Mouse (Mus musculus) embryonic stem cell, embryonic (primary cell): ENCODE results near the gene Amelx.

Source experiments
- CTCF ChIA-PET, 4 experiments: fragments of 300-600 bp in 2 of 4; fragments of 350-600 bp in 2 of 4; sonication (Branson Sonifier 250); formaldehyde crosslinking; loops; one replicate each; lab custom pipeline; 2022; ENCODE audit warnings: inconsistent platforms in 2 of 4; lab: Charles Lee
- POLR2A ChIA-PET, 4 experiments: fragments of 300-600 bp in 2 of 4; fragments of 350-600 bp in 2 of 4; sonication (Branson Sonifier 250); formaldehyde crosslinking; loops; one replicate each; lab custom pipeline; 2022; ENCODE audit warnings: antibody characterized with exemption in 4 of 4, inconsistent platforms in 1 of 4; lab: Charles Lee

Gene Amelx

DNA sequence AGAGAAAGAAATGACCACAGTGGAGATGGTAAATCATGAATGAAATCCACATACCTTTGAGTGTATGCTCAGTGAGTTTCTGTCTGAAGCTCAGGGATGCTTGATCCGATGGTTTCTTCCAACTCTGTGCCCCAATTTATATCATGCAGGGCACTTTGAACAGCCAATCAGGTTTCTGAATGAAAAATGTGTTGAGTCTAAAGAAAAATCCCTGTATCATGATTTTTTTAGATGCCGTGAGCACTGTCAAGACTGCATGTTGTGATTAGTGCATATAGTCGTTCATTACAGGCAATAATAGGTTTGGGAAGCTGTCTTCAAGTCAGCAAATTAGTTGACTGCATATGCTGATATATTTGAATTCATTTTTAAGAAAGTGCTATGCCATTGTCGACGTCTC, at the start of gene Amelx:
Amelx (minus strand) TSS at position 101 of the 400 bp plus-strand sequence.
- ChIA-PET CTCF (no interaction called here), POLR2A (no interaction called here)

DNA sequence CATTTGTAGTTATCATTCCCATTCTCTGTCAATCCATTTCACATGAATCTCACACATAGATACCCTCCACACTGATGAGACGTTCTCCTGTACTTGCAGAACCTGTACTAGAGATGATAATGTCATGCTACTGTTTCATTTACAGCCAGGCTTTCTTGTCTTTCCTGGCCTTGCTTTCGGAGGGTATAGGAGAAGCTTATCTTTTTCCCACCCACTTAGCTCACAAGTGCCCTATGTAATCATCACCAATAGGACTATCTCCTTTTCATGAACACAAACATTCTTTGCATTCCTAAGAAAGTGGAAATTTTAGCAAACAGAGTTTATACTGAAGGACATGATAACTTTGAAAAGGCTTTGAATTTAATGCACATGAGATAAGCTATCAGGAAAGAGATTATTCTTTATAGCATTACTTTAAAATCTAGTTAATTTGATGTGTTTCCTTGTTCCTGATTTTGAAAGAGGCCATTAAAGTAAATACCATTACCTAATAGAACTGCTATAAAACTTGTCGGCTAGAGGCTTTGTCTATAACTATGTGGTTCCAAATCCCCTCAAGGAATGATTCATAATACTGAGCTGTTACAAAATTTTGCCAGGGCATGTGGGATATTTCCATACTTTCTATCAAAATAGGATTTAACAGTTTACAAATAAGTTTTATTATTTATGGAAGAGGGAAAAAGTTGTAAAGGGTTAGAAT, 35.5 kb upstream of the Amelx start:
- ChIA-PET POLR2A (no interaction called here), CTCF (no interaction called here)

DNA sequence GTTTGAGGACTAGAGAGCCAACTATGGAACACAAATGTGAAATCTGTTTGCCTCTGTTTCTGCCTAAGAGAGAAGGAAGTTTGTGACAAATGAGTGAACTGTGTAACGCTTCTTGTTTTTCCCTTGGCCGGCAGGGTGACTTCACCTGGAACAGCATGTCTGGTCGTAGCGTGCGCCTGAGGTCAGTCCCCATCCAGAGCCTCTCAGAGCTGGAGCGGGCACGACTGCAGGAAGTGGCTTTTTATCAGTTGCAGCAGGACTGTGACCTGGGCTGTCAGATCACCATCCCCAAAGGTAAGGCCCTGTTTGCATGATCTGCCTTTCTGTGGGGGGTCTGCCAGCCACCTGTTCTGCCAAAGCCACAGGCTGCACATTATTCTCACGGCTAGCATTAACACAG, 33.1 kb upstream of the Amelx start:
- POLR2A ChIA-PET: no interaction called here

DNA sequence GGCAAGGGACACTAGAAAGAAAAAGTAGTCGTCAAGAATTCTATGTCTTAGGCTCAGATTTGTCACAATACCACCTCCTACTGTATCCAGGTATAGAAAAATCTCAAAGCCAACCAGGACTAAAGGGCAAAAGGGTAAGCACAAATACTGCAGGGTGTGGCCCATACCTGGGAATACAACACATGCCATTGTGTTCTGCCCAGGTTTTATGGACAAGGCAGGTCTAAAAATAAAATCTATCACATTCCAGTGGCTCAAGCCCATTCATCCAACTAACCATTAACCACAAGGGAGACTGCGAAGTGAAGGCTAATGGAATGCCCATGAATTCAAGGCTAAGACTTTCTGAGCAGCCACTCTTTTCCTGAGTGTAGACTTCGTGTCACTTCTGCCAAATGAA, 23.0 kb upstream of the Amelx start:
- ChIA-PET CTCF (no interaction called here), POLR2A (no interaction called here)

More for the DNA sequence above, 33.1 kb upstream of the Amelx start:
- CTCF ChIA-PET: no interaction called here

DNA sequence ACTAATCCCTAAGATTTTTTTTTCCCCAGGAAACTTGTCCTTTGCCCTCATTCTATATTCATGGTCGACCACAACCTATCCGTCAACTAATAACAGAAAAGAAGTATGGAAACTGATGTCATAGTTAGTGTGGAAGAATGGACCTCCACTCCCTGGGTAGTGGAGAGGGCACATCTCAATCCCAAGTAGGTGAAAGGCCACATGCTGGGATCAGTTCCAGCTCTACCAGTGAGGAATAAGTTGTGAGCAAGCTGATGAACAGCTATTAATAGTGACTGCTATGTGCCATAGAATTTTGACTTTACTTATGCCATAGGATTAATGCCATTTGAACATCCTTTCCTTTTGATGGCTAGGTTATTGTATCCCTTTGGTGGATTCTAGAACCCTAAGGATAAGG, 8.4 kb downstream of the Amelx start:
- POLR2A ChIA-PET: no interaction called here
- CTCF ChIA-PET: no interaction called here

DNA sequence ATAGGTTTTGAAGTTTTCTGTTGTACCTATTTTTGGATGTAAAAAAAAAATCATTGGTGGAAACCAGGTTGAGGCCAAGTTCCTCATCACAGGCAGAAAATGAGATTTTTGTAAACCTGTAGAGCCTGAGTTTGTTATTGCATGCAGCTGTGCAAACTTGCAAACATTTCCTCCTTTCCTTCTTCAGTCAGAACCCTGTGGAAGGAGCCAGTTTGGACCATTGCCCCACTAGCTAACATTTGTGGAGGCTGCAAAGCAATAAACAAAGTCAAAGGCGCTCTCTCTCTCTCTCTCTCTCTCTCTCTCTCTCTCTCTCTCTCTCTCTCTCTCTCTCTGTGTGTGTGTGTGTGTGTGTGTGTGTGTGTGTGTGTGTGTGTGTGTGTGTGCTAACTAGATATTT, 13.2 kb downstream of the Amelx start:
- ChIA-PET CTCF (no interaction called here), POLR2A (no interaction called here)

DNA sequence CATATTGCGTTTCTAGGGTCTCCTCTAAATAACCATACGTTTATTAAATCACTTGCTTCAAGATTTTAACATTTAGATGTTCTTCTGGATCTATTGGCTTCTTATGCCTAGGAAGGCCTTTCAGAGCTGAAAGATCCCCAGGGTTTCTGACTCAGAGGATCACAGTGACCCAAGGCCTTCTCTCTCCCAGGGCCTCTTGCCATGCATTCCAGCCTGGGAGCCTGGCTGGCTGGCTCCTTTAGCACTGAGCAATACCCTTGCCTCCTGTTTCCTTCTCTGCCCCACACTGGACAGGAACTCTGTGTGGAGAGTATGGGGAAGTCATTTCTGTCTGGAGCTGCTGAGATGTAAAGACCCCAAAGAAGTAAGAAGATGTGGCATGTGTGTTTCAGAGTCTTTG, 16.0 kb downstream of the Amelx start:
- CTCF ChIA-PET: no interaction called here

DNA sequence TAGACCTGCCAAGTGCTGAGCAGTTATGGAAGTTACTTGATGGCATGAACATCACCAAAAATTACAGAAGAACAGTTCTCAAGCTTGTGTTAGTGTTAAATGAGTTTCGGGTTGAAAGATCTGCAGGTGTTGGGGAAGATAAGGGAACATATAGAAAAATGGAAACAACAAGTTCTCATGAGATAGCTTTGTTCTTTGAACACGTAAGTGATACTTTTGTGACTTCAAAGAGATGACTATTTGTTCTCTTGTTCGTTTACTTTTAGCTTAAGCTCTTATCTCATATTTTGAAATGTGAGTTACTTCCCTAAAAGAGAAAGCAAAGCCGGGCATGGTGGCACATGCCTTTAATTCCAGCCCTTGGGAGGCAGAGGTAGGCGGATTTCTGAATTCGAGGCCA, 28.6 kb downstream of the Amelx start:
- ChIA-PET POLR2A (no interaction called here), CTCF (no interaction called here)

More for the DNA sequence above, 16.0 kb downstream of the Amelx start:
- POLR2A ChIA-PET: no interaction called here

DNA sequence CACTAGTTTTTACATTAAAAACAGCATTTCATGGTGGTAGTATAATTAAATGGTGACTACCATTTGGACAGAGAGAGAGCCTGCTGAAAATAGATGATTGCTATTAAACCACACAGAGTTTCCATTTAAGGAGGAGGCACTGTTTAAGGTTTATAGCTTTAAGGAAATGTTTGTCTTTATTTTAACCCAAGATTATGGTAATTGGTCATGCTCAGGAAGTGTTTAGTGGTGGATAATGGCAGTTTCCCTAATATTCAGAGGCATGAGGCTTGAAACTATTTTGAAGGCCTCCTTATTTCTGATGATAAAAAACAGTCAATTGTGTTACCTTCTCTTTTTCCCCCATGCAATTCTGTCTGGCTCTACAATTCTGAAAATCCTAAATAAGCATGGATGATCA, 33.2 kb downstream of the Amelx start:
- CTCF ChIA-PET: no interaction called here
- POLR2A ChIA-PET: no interaction called here

DNA sequence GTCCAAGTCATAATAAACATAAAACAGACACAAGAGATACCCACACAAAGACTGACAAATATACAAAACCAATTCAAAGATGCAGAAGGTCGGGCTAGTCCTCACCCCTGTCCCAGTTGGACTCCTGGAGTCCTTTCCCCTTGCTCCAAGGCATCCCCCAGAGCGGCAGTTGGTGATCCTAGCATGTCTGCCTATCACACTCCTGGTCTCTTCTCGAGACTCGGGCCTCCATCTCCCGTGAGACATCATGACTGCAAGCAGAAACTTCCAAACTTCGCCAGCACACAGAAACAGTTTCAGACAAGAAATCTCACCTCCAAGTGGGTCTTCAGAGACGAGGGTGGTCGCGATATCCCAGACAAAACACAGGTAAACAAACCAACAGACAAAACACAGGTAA, 46.5 kb downstream of the Amelx start:
- ChIA-PET CTCF (no interaction called here), POLR2A (no interaction called here)

DNA sequence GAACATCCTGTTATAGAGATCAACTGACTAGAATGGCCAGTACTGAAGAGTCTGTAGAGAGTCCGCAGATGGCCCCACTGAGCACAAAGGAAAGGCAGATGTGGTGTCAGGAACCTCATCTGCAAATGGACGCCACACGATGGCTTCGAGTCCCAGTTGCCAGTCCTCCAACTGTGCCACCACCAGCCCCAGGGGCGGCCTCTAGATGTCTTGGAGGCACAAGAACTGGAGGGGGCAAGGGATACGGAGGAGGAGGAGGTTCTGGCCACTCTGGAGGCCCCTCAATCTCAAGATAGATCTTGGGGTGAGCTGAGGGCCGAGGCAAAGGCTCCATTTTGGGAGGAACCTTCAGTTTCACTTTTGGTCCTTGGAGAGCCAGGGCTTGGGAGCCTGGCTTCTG, 47.2 kb downstream of the Amelx start:
- CTCF ChIA-PET: no interaction called here

More for the DNA sequence above, 47.2 kb downstream of the Amelx start:
- POLR2A ChIA-PET: no interaction called here
